Mouse (Mus musculus) heart, postnatal 0 days (tissue): ENCODE data around the gene Depdc5. TPM values are rescaled to one million over a fixed set of nuclear protein-coding genes. Genes with fewer than 3 reads are reported as not detected.
"Not testable (repeated sequence)": the region's sequence is repeated elsewhere in the genome, so short reads cannot be mapped to it uniquely, and the experiment has no call there.

ENCODE experiments used
- ATAC-seq: fragments of 200-750 bp; cut with Nextera tagmentation; 2 replicates; pipeline ENCODE4 v1.8.0; 2017; ENCODE audit warnings: low read depth, moderate number of reproducible peaks, moderate library complexity; ENCODE audit not compliant: insufficient read depth
- DNase-seq: peaks from one replicate; pipeline ENCODE4 v3.0.0-alpha.2; 2016; ENCODE audit warnings: low spot score
- H3K27ac ChIP-seq: fragments of 300-500 bp; sonication (generic); 2 replicates; pipeline ENCODE4 v1.5.1; 2014; ENCODE audit warnings: low read depth, mild to moderate bottlenecking
- H3K27me3 ChIP-seq: fragments of 300-500 bp; sonication (generic); 2 replicates; pipeline ENCODE4 v1.6.1; 2014; ENCODE audit warnings: low read length, mixed read lengths; ENCODE audit not compliant: control insufficient read depth, insufficient read depth
- H3K36me3 ChIP-seq: fragments of 300-500 bp; sonication (generic); replicated peaks from 2 replicates; pipeline ENCODE4 v1.6.1; 2014; ENCODE audit warnings: low read length, mixed read lengths; ENCODE audit not compliant: control insufficient read depth, insufficient read depth
- H3K4me1 ChIP-seq: fragments of 300-500 bp; sonication (generic); 2 replicates; pipeline ENCODE4 v1.6.1; 2014; ENCODE audit warnings: antibody characterized with exemption; ENCODE audit not compliant: control insufficient read depth, insufficient read depth
- H3K4me2 ChIP-seq: fragments of 300-500 bp; sonication (generic); 2 replicates; pipeline ENCODE4 v1.6.1; 2014; ENCODE audit warnings: low read depth, mild to moderate bottlenecking, low read length, moderate library complexity
- H3K4me3 ChIP-seq: fragments of 300-500 bp; sonication (generic); 2 replicates; pipeline ENCODE4 v1.5.1; 2014; ENCODE audit warnings: low read depth, low read length
- H3K9ac ChIP-seq: fragments of 300-500 bp; sonication (generic); replicated peaks from 2 replicates; pipeline ENCODE4 v1.6.1; 2014; ENCODE audit warnings: low read depth, low read length, mixed read lengths
- H3K9me3 ChIP-seq: fragments of 300-500 bp; sonication (generic); replicated peaks from 2 replicates; pipeline ENCODE4 v1.6.1; 2016; ENCODE audit warnings: low read length; ENCODE audit not compliant: control insufficient read depth
- CTCF ChIP-seq: IDR thresholded peaks from 2 replicates; pipeline ENCODE4 v1.5.1; 2016; ENCODE audit warnings: antibody characterized with exemption, control low read depth, low read depth
- EP300 ChIP-seq: IDR thresholded peaks from 2 replicates; pipeline ENCODE4 v1.6.1; 2016; ENCODE audit warnings: antibody characterized with exemption, low read depth
- WGBS: fragments of 180-500 bp; shearing (Covaris S2); extraction: QIAGEN DNeasy Blood & Tissue Kit; methylation state at CpG from one replicate; pipeline ENCODE4 v1.1.7; 2014; 5-methylcytosine and 5-hydroxymethylcytosine counted together
- polyA plus RNA-seq: library from polyadenylated mRNA; unstranded; fragments of >200 nt; fragmentation: Nextera tagmentation; extraction: Ambion mirVana; gene quantifications from 2 replicates; pipeline ENCODE4 v1.2.1, GENCODE M21; 2015
- total RNA-seq: library from RNA; depleted of rRNA; stranded (reverse); fragments of >200 nt; gene quantifications from 2 replicates; pipeline ENCODE4 v1.2.3, GENCODE M21; 2014; ENCODE audit warnings: low replicate concordance; rRNA removed

The Depdc5 gene
- 17.9 and 58.4 TPM in 2 replicates for total RNA-seq
- polyA plus RNA-seq, result 5.9 and 6.7 TPM in 2 replicates

DNA sequence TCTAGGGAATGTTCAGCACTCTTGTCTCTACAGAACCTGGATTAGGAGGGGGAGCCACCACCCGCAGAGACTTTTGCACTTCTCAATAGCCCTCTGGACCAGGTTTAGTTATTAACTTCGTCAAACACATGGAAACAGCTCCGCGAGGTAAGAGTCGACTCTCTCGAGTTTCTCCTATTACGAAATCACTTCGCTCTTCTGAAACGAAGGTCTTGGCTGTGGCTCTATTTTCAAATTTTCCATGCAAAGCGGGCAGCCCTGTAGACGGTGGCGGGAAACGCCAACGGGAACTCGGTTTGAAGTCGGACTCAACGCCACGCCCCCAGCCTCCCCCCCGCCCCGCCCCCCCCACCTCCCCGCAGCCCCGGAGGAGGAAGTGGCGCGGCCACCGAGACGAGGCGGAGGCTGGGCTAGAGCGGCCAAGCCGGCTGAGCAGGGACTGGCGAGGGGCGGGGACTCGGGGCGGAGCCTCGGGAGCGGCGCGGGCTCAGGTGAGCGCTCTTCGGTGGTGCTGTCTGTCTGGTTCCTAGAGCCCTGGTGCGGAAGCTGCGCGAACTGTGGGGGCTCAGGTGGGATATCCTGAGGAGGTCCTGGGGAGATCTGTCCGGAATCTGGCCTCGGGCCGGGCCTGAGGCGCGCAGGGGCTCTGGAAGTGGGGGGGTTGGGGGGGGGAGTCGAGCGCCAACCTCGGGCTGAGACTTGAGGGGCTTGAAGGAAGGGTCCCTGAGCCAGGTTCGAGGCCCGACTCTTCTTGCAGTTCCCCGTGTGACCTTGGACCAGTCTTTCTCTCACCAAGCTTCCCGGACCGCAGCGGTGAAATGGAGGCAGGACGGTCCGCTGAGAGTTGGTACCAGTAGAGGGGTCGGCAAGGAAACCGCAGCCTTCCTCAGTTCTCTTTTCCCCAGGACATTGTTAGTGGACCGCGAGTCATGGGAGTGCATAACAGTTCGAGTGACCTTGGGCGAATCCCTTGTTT, at the start of gene Depdc5:
TSS of gene Depdc5 (plus strand) at position 449 of the 976 bp plus-strand sequence.
- peak within 1 kb of the TSS; percentile 54 for H3K27ac ChIP-seq
- H3K9me3 ChIP-seq, result no peaks in the 10 kb centered on the region
- no peaks in the 10 kb centered on the region for H3K27me3 ChIP-seq
- under 1% methylated on average over 56 of the region's 64 CpGs for WGBS
- 0 out of 2 replicates have a peak, but pooled peaks cover 8% of the 10 kb centered on the region for H3K4me1 ChIP-seq
- H3K4me3 ChIP-seq, result peak within 1 kb of the TSS; percentile 66
- peak within 1 kb of the TSS; percentile 63 for H3K4me2 ChIP-seq
- TF ChIP-seq CTCF, result no peak
- no peak for TF ChIP-seq EP300
- peaks cover 20% of the 10 kb centered on the region for H3K36me3 ChIP-seq
- DNase-seq (peak; percentile 91), ATAC-seq (peak; percentile 99)
- peak within 1 kb of the TSS; percentile 62 for H3K9ac ChIP-seq

DNA sequence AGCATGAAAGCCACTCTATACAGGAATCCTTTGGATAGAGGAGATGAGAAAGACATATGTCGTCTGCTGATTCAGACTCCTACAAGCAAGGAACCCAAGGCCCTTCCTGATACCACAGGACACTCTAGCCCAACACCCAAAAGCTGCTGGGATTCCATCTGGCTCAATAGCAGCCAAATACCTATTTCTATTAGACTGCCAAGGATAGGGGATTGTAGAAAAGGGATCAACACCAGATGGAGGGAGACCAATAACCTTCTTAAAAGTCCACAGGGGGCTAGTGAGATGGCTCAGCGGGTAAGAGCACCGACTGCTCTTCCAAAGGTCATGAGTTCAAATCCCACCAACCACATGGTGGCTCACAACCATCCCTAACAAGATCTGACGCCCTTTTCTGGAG, 48.1 kb upstream of the Depdc5 start:
- Histone ChIP-seq H3K4me1 (no peaks in the 10 kb centered on the region), H3K9me3 (no peaks in the 10 kb centered on the region), H3K9ac (no peak overlapping the region), H3K36me3 (peaks cover 77% of the 10 kb centered on the region), H3K4me3 (no peak overlapping the region), H3K4me2 (no peak overlapping the region), H3K27ac (no peak overlapping the region), H3K27me3 (no peaks in the 10 kb centered on the region)
- TF ChIP-seq EP300 (no peak), CTCF (no peak)
- WGBS, result 92% methylated on average over 4 of the region's 4 CpGs
- no peak for ATAC-seq
- no peak for DNase-seq

DNA sequence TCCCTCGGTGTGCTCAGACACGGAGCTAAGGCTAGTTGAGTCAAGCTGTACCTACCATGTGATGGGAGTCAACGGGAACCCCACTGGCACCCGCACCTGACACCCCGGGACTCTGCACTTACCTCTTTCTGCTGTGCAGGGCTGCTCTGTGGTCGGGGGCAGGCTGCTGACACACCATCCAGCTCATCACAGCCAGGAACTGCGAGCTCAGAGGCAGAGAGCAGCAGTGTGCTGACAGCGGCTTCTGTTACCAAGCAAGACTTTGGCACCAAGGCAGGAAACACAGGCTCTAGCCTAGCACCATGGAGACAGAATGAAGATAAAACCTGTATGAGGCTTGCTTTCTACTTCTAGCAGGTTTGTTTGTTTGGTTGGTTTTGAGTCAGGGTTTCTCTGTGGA, 43.0 kb upstream of the Depdc5 start:
- WGBS, result 84% methylated on average over 8 of the region's 8 CpGs
- TF ChIP-seq CTCF, result no peak
- TF ChIP-seq EP300, result no peak
- H3K36me3 ChIP-seq, result peaks cover 68% of the 10 kb centered on the region

DNA sequence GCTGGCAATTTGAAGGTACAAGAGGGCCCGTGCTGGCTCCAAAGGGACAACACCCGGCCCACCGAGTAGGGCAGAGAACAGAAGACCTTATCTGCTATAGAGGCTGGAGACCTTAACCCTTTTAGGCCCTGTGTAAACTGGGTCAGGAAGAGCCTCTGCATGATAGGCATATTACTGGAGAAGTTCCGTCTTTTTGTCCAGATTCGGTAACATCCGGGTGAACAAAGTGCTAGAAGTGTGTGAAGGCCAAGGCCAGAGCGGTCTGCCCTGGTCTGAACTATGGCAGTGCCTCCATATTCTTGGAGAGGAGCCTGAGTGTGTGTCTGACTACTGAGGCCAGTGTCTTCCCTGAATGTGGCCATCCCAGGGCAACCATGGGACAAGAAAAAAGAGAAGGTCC, 36.5 kb upstream of the Depdc5 start, which contains the start of gene Gm20671:
TSS of gene Gm20671 (minus strand) at position 101 of the 400 bp plus-strand sequence.
- no peak within 1 kb of the TSS for H3K4me2 ChIP-seq
- H3K9ac ChIP-seq, result no peak within 1 kb of the TSS
- no peak within 1 kb of the TSS for H3K27ac ChIP-seq
- H3K36me3 ChIP-seq, result peaks cover 70% of the 10 kb centered on the region
- TF ChIP-seq EP300 (no peak), CTCF (no peak)
- H3K9me3 ChIP-seq, result no peaks in the 10 kb centered on the region
- H3K4me1 ChIP-seq, result no peaks in the 10 kb centered on the region
- WGBS, result 66% methylated on average over 7 of the region's 7 CpGs
- H3K27me3 ChIP-seq, result no peaks in the 10 kb centered on the region
- ATAC-seq (no peak), DNase-seq (no peak)
- H3K4me3 ChIP-seq, result no peak within 1 kb of the TSS

More for the DNA sequence above, 43.0 kb upstream of the Depdc5 start:
- H3K9me3 ChIP-seq, result no peaks in the 10 kb centered on the region
- no peak overlapping the region for H3K27ac ChIP-seq
- no peak overlapping the region for H3K4me2 ChIP-seq
- no peaks in the 10 kb centered on the region for H3K27me3 ChIP-seq
- H3K9ac ChIP-seq, result no peak overlapping the region
- ATAC-seq, result no peak
- no peaks in the 10 kb centered on the region for H3K4me1 ChIP-seq
- DNase-seq, result no peak
- H3K4me3 ChIP-seq, result no peak overlapping the region

DNA sequence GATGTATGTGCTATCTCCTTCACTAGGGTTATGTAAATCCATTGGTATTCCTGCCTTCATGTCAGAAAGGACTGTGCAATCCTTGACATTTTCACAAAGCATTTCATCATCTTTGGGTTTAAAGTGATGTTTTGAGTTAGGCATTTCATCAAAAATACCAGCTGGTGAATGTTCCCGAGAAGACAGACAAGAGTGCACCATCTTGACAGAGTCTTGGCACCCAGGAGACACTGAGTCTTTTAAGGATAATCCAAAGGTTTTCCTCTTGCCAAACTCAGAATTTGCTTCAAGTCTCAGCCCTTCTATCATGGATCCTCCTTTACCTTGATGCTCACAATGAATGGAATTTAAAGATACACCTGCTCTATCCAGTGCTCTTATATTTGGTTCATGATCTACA, 34.7 kb upstream of the Depdc5 start:
- ATAC-seq, H3K27me3 ChIP-seq, H3K4me3 ChIP-seq, H3K4me2 ChIP-seq, H3K27ac ChIP-seq, H3K9me3 ChIP-seq, H3K9ac ChIP-seq, H3K4me1 ChIP-seq, DNase-seq: not testable (repeated sequence)
- 88% methylated on average over 1 of the region's 1 CpGs for WGBS
- H3K36me3 ChIP-seq, result peaks cover 75% of the 10 kb centered on the region
